Mouse (Mus musculus) WW6 (cell line): ENCODE data around the gene Ndufaf2.

Source experiments
- DNase-seq: peaks from one replicate; pipeline ENCODE4 v3.0.0-alpha.2; 2013; ENCODE audit warnings: low read depth, low spot score

Gene Ndufaf2

GRCm38 (mm10) chr13:108039902-108040301 lies 118.5 kb downstream of the Ndufaf2 start:
- no peak for DNase-seq

GRCm38 (mm10) chr13:108039375-108039774 lies 119.0 kb downstream of the Ndufaf2 start:
- no peak for DNase-seq

GRCm38 (mm10) chr13:108032789-108033188 lies 125.6 kb downstream of the Ndufaf2 start:
- no peak for DNase-seq

- DNase-seq, result no peak
Observed at GRCm38 (mm10) chr13:108025802-108026201, 132.6 kb downstream of the Ndufaf2 start.

GRCm38 (mm10) chr13:108017349-108017748 lies 141.1 kb downstream of the Ndufaf2 start:
- DNase-seq, result no peak

- DNase-seq, result no peak
Observed at GRCm38 (mm10) chr13:108015166-108015565, 143.3 kb downstream of the Ndufaf2 start.

GRCm38 (mm10) chr13:108013839-108014238 lies 144.6 kb downstream of the Ndufaf2 start:
- DNase-seq, result no peak

- DNase-seq, result no peak
Observed at GRCm38 (mm10) chr13:108013110-108013509, 145.3 kb downstream of the Ndufaf2 start.

GRCm38 (mm10) chr13:108007861-108008260 lies 150.6 kb downstream of the Ndufaf2 start:
- DNase-seq, result no peak

GRCm38 (mm10) chr13:107996301-107996700 lies 162.1 kb downstream of the Ndufaf2 start:
- DNase-seq, result no peak

- no peak for DNase-seq
Observed at GRCm38 (mm10) chr13:107995211-107995610, 163.2 kb downstream of the Ndufaf2 start.

GRCm38 (mm10) chr13:107992573-107992972 lies 165.8 kb downstream of the Ndufaf2 start:
- no peak for DNase-seq

- DNase-seq, result no peak
Observed at GRCm38 (mm10) chr13:107984641-107985040, 173.8 kb downstream of the Ndufaf2 start.

GRCm38 (mm10) chr13:107984186-107984585 lies 174.2 kb downstream of the Ndufaf2 start:
- DNase-seq, result no peak

GRCm38 (mm10) chr13:107983231-107983847 lies 175.1 kb downstream of the Ndufaf2 start:
- no peak for DNase-seq

GRCm38 (mm10) chr13:107979461-107979860 lies 179.0 kb downstream of the Ndufaf2 start:
- no peak for DNase-seq

- DNase-seq, result no peak
Observed at GRCm38 (mm10) chr13:107976886-107977656, 181.4 kb downstream of the Ndufaf2 start.

GRCm38 (mm10) chr13:107972451-107972850 lies 186.0 kb downstream of the Ndufaf2 start:
- DNase-seq, result no peak

GRCm38 (mm10) chr13:107971868-107972267 lies 186.6 kb downstream of the Ndufaf2 start:
- DNase-seq, result no peak

- no peak for DNase-seq
Observed at GRCm38 (mm10) chr13:107970422-107971142, 187.8 kb downstream of the Ndufaf2 start.

- no peak for DNase-seq
Observed at GRCm38 (mm10) chr13:107969961-107970391, 188.4 kb downstream of the Ndufaf2 start.

GRCm38 (mm10) chr13:107964616-107965015 lies 193.8 kb downstream of the Ndufaf2 start:
- no peak for DNase-seq
